Comparison of ENCODE assay signal across 8 mouse cellular contexts in genomic region chr12:111813766-111814617, GRCm38 (mm10). TPM values are rescaled to one million over a fixed set of nuclear protein-coding genes. Genes with fewer than 3 reads are reported as not detected.
A peak's percentile ranks its signal among the peaks of the same experiment; 100 is the strongest.
DNase-seq lines count a peak whose midpoint lies in the region; ATAC-seq lines count a peak whose summit lies in the region.

TSS of gene Xrcc3 (minus strand) at chr12:111813873.
TSS of gene Zfyve21 (plus strand) at chr12:111814170.

- peak; percentile 99 for DNase-seq in adipocyte (ENCODE audit: low spot score)
- DNase-seq in embryo, embryonic 10 days (ENCODE audit: low spot score): peak; percentile 99
- DNase-seq in gastrocnemius, postnatal 10 days: peak; percentile 91
- DNase-seq in induced T-regulatory cell, adult 2 months (ENCODE audit: low read depth): peak; percentile 99
- peak; percentile 99 for DNase-seq in left cerebral cortex, adult 9 months (ENCODE audit: low spot score in 2 of 2)
- peak; percentile 95 for DNase-seq in right cerebral cortex, postnatal 14 days
- peak; percentile 93 to 98 for DNase-seq in urinary bladder, postnatal 36 days (ENCODE audit: low spot score in 2 of 2)

- peak; percentile 78 for ATAC-seq in megakaryocyte progenitor cell, adult 5-6 weeks (replicated peaks; ENCODE audit: poor library complexity)

RNA-seq across cellular contexts. Expression of gene Xrcc3, which starts in this region (rescaled TPM):
- total RNA-seq in gastrocnemius, postnatal 10 days (2021): 1 to 10 TPM; 1.6 to 2.0 TPM
- total RNA-seq in megakaryocyte progenitor cell, adult 5-6 weeks (2015): 8.8 and 14.8 TPM in 2 replicates
- total RNA-seq in megakaryocyte progenitor cell, adult 5-6 weeks (2017): 8.2 and 15.1 TPM in 2 replicates

RNA-seq across cellular contexts. Expression of gene Zfyve21, which starts in this region (rescaled TPM):
- 10 to 100 TPM; 19.6 to 21.9 TPM for total RNA-seq in gastrocnemius, postnatal 10 days (2021)
- total RNA-seq in megakaryocyte progenitor cell, adult 5-6 weeks (2015): 7.5 and 8.7 TPM in 2 replicates
- 7.5 and 9.6 TPM in 2 replicates for total RNA-seq in megakaryocyte progenitor cell, adult 5-6 weeks (2017)

Comparison
In these comparisons a context has a peak if more than half of its experiments do, and no peak if none do; other contexts are left out.
1. Peak in every context shown above with its lines: DNase-seq and ATAC-seq.